In genomic region chr12:108785161-108785560, GRCm38 (mm10) we compare ENCODE assay signal across 14 mouse cellular contexts. TPM values are rescaled to one million over a fixed set of nuclear protein-coding genes. Genes with fewer than 3 reads are reported as not detected.
"Had no signal": no experiment of that assay in that cellular context is flagged by ENCODE, and none has a peak within 500 bp of the region (broad histone marks: within the 10 kb centered on the region; RNA-seq: fewer than 3 reads in every experiment).

No protein-coding gene starts in this region.

- ATAC-seq: liver, postnatal 0 days; lung, postnatal 0 days; midbrain, embryonic 16.5 days had no signal

- DNase-seq: liver, postnatal 0 days; lung, adult 2 months; lung, postnatal 14 days; lung, postnatal 36 days; midbrain, embryonic 14.5 days; right cerebral cortex, postnatal 25 days; right cerebral cortex, postnatal 4 days; spleen, adult 18-20 months; thymus, adult 18-20 months; thymus, postnatal 14 days; thymus, postnatal 36 days had no signal

RNA-seq across cellular contexts. Expression of gene Slc25a29, which starts 50.5 kb away (rescaled TPM):
- total RNA-seq: megakaryocyte-erythroid progenitor cell, adult 5-6 weeks had no signal
